Mouse (Mus musculus) layer of hippocampus, adult 11-12 months (tissue): Measurements from ENCODE around the gene B4gat1.

Source experiments
- DNase-seq: peaks from one replicate; pipeline ENCODE4 v3.0.0; 2022; ENCODE audit warnings: low spot score

The B4gat1 gene

GRCm38 (mm10) chr19:5032686-5033085 lies 5.9 kb upstream of the B4gat1 start:
- DNase-seq, result no peak

- no peak for DNase-seq
These were observed 2.0 kb upstream of the B4gat1 start for GRCm38 (mm10) chr19:5036577-5036976.

- DNase-seq, result peak; percentile 85
These were observed 701 bp upstream of the B4gat1 start for GRCm38 (mm10) chr19:5037678-5038571.

GRCm38 (mm10) chr19:5039301-5040114 lies 882 bp downstream of the B4gat1 start:
- no peak for DNase-seq

- peak; percentile 94 for DNase-seq
These were observed 2.4 kb downstream of the B4gat1 start, which contains the start of gene Brms1 for GRCm38 (mm10) chr19:5040862-5041523. Brms1 (plus strand) TSS chr19:5041354.

- no peak for DNase-seq
These were observed 3.0 kb downstream of the B4gat1 start for GRCm38 (mm10) chr19:5041588-5041987.

GRCm38 (mm10) chr19:5045531-5045930 lies 6.9 kb downstream of the B4gat1 start:
- DNase-seq, result no peak

- peak; percentile 67 for DNase-seq
These were observed 9.8 kb downstream of the B4gat1 start for GRCm38 (mm10) chr19:5048138-5049056.

GRCm38 (mm10) chr19:5049325-5049724 lies 10.7 kb downstream of the B4gat1 start:
- no peak for DNase-seq

GRCm38 (mm10) chr19:5050047-5050905 lies 11.7 kb downstream of the B4gat1 start, which contains the start of gene Rin1:
Rin1 (plus strand) TSS chr19:5050481.
- DNase-seq, result peak; percentile 78

GRCm38 (mm10) chr19:5051031-5051430 lies 12.4 kb downstream of the B4gat1 start:
- no peak for DNase-seq

- no peak for DNase-seq
These were observed 12.9 kb downstream of the B4gat1 start for GRCm38 (mm10) chr19:5051515-5051914.

GRCm38 (mm10) chr19:5052166-5052822 lies 13.7 kb downstream of the B4gat1 start:
- DNase-seq, result no peak

GRCm38 (mm10) chr19:5052853-5053252 lies 14.2 kb downstream of the B4gat1 start:
- no peak for DNase-seq

- DNase-seq, result peak; percentile 63
These were observed 15.3 kb downstream of the B4gat1 start for GRCm38 (mm10) chr19:5053909-5054308.

- no peak for DNase-seq
These were observed 17.6 kb downstream of the B4gat1 start for GRCm38 (mm10) chr19:5056251-5056650.

GRCm38 (mm10) chr19:5057876-5058775 lies 19.5 kb downstream of the B4gat1 start:
- no peak for DNase-seq
